Mouse (Mus musculus) neutrophil, adult 59 days (primary cell): ENCODE data around the gene A230072I06Rik. TPM values are rescaled to one million over a fixed set of nuclear protein-coding genes. Genes with fewer than 3 reads are reported as not detected.

Experiments
- total RNA-seq, 2 experiments: library from RNA; stranded (reverse); gene quantifications; 1 replicate in 1 of 2; 2 replicates in 1 of 2; pipeline ENCODE4 v1.2.4; 2023

A230072I06Rik gene
- total RNA-seq = not detected

GRCm38 (mm10) chr8:12278663-12279312 lies at the start of gene A230072I06Rik:
TSS of gene A230072I06Rik (plus strand) at chr8:12278819.

Other genes starting within 250 kb of the A230072I06Rik start
- gene Sox1, start 116.5 kb downstream of the A230072I06Rik start, total RNA-seq = not detected